Mouse (Mus musculus) G1E (cell line): ENCODE results near the gene Cdr2.

Experiments
- CTCF ChIP-seq: IDR thresholded peaks from 2 replicates; pipeline ENCODE4 v1.5.1; 2012; ENCODE audit warnings: low read depth, low read length, inconsistent platforms, mixed read lengths
- GATA1 ChIP-seq: IDR thresholded peaks from 2 replicates; pipeline ENCODE4 v1.6.1; 2012; ENCODE audit warnings: borderline replicate concordance, low read length, inconsistent platforms, mixed read lengths

GRCm38 (mm10) chr7:120982968-120983367 is 856 bp upstream of the Cdr2 start:
- TF ChIP-seq GATA1 (no peak), CTCF (no peak)
